Mouse (Mus musculus) liver, embryonic 11.5 days (tissue): ENCODE results near the gene Pacs1. TPM values are rescaled to one million over a fixed set of nuclear protein-coding genes. Genes with fewer than 3 reads are reported as not detected.
A peak's percentile ranks its signal among the peaks of the same experiment; 100 is the strongest.
"Not testable (repeated sequence)": the region's sequence is repeated elsewhere in the genome, so short reads cannot be mapped to it uniquely, and the experiment has no call there.

Experiments
- ATAC-seq: fragments of 200-750 bp; cut with Nextera tagmentation; replicated peaks from 2 replicates; pipeline ENCODE4 v1.8.0; 2017; ENCODE audit warnings: moderate number of reproducible peaks, mild to moderate bottlenecking, moderate TSS enrichment, moderate library complexity; ENCODE audit not compliant: low FRiP score
- DNase-seq: peaks from one replicate; pipeline ENCODE4 v3.0.0-alpha.2; 2017; ENCODE audit warnings: low spot score
- H3K27ac ChIP-seq: fragments of 300-500 bp; sonication (generic); 2 replicates; pipeline ENCODE4 v1.5.1; 2014; ENCODE audit warnings: mild to moderate bottlenecking, low read depth, low read length, control low read depth
- H3K27me3 ChIP-seq: fragments of 300-500 bp; sonication (generic); replicated peaks from 2 replicates; pipeline ENCODE4 v1.6.1; 2014; ENCODE audit warnings: low read length, mixed read lengths; ENCODE audit not compliant: control insufficient read depth, insufficient read depth
- H3K36me3 ChIP-seq: fragments of 300-500 bp; sonication (generic); 2 replicates; pipeline ENCODE4 v1.6.1; 2014; ENCODE audit warnings: mild to moderate bottlenecking, low read length, moderate library complexity, mixed read lengths; ENCODE audit not compliant: control insufficient read depth, insufficient read depth
- H3K4me1 ChIP-seq: fragments of 300-500 bp; sonication (generic); replicated peaks from 2 replicates; pipeline ENCODE4 v1.6.1; 2014; ENCODE audit warnings: low read length, mixed read lengths; ENCODE audit not compliant: control insufficient read depth, insufficient read depth
- H3K4me2 ChIP-seq: fragments of 300-500 bp; sonication (generic); 2 replicates; pipeline ENCODE4 v1.6.1; 2014; ENCODE audit warnings: mild to moderate bottlenecking, control low read depth, moderate library complexity
- H3K4me3 ChIP-seq: fragments of 300-500 bp; sonication (generic); 2 replicates; pipeline ENCODE4 v1.5.1; 2014; ENCODE audit warnings: low read depth, low read length, control low read depth
- H3K9ac ChIP-seq: fragments of 300-500 bp; sonication (generic); 2 replicates; pipeline ENCODE4 v1.6.1; 2014; ENCODE audit warnings: low read depth, low read length, control low read depth
- H3K9me3 ChIP-seq: fragments of 300-500 bp; sonication (generic); 2 replicates; pipeline ENCODE4 v1.6.1; 2016; ENCODE audit warnings: low read length, inconsistent platforms, mixed read lengths; ENCODE audit not compliant: control insufficient read depth
- WGBS: fragments of 180-500 bp; shearing (Covaris S2); extraction: QIAGEN DNeasy Blood & Tissue Kit; methylation state at CpG from one replicate; pipeline ENCODE4 v1.1.7; 2014; 5-methylcytosine and 5-hydroxymethylcytosine counted together
- polyA plus RNA-seq: library from polyadenylated mRNA; unstranded; fragments of >200 nt; fragmentation: Nextera tagmentation; extraction: Ambion mirVana; gene quantifications from 2 replicates; pipeline ENCODE4 v1.2.1, GENCODE M21; 2014

Pacs1 gene
- polyA plus RNA-seq, 1 experiment from 2014 or later: 27.0 TPM

- Histone ChIP-seq H3K9ac (peak overlapping the region; percentile 94), H3K4me2 (peak overlapping the region; percentile 97), H3K27me3 (no peaks in the 10 kb centered on the region), H3K27ac (peak overlapping the region; percentile 87), H3K9me3 (no peaks in the 10 kb centered on the region), H3K4me3 (peak overlapping the region; percentile 95), H3K36me3 (peaks cover 26% of the 10 kb centered on the region), H3K4me1 (peaks cover 48% of the 10 kb centered on the region)
- DNase-seq: peak; percentile 63
- peak; percentile 47 for ATAC-seq
- 1% methylated on average over 26 of the region's 30 CpGs for WGBS
Measured at GRCm38 (mm10) chr19:5272326-5272795, 558 bp downstream of the Pacs1 start.

GRCm38 (mm10) chr19:5271430-5271829 lies 1.5 kb downstream of the Pacs1 start:
- 45% methylated on average over 1 of the region's 1 CpGs for WGBS

GRCm38 (mm10) chr19:5269392-5269791 lies 3.5 kb downstream of the Pacs1 start:
- 0 out of 2 replicates have a peak, but pooled peaks have one; percentile 24 for ATAC-seq
- Histone ChIP-seq H3K4me2 (peak overlapping the region; percentile 55), H3K27ac (peak overlapping the region; percentile 49; the same call in 1 of the 2 replicates), H3K9me3 (no peaks in the 10 kb centered on the region), H3K36me3 (peaks cover 6% of the 10 kb centered on the region), H3K27me3 (no peaks in the 10 kb centered on the region), H3K9ac (no peak overlapping the region), H3K4me3 (no peak overlapping the region), H3K4me1 (peaks cover 50% of the 10 kb centered on the region)
- DNase-seq: no peak
- 47% methylated on average over 5 of the region's 5 CpGs for WGBS

More at GRCm38 (mm10) chr19:5271430-5271829, 1.5 kb downstream of the Pacs1 start:
- DNase-seq (no peak), ATAC-seq (no peak)
- no peaks in the 10 kb centered on the region for H3K27me3 ChIP-seq
- H3K4me1 ChIP-seq: peaks cover 51% of the 10 kb centered on the region
- H3K27ac ChIP-seq: no peak overlapping the region
- H3K9me3 ChIP-seq: no peaks in the 10 kb centered on the region
- H3K36me3 ChIP-seq: peaks cover 19% of the 10 kb centered on the region
- H3K4me3 ChIP-seq: peak overlapping the region; percentile 95
- H3K4me2 ChIP-seq: peak overlapping the region; percentile 97
- peak overlapping the region; percentile 94 for H3K9ac ChIP-seq

GRCm38 (mm10) chr19:5268875-5269274 lies 4.0 kb downstream of the Pacs1 start:
- Histone ChIP-seq H3K36me3 (peaks cover under 1% of the 10 kb centered on the region; the same call in 1 of the 2 replicates), H3K9ac (peak overlapping the region; percentile 40), H3K4me3 (no peak overlapping the region), H3K27ac (peak overlapping the region; percentile 91), H3K4me2 (peak overlapping the region; percentile 55), H3K4me1 (peaks cover 45% of the 10 kb centered on the region), H3K27me3 (no peaks in the 10 kb centered on the region), H3K9me3 (no peaks in the 10 kb centered on the region)
- DNase-seq: no peak
- peak; percentile 23 for ATAC-seq
- 45% methylated on average over 3 of the region's 3 CpGs for WGBS

GRCm38 (mm10) chr19:5268017-5268416 lies 4.9 kb downstream of the Pacs1 start:
- peak overlapping the region; percentile 16; the same call in 1 of the 2 replicates for H3K4me2 ChIP-seq
- DNase-seq (no peak), ATAC-seq (peak; percentile 40; the same call in 1 of the 2 replicates)
- H3K4me3 ChIP-seq: no peak overlapping the region
- H3K27ac ChIP-seq: peak overlapping the region; percentile 73
- no peaks in the 10 kb centered on the region for H3K36me3 ChIP-seq
- H3K9ac ChIP-seq: no peak overlapping the region
- no peaks in the 10 kb centered on the region for H3K27me3 ChIP-seq
- H3K4me1 ChIP-seq: peaks cover 40% of the 10 kb centered on the region
- no peaks in the 10 kb centered on the region for H3K9me3 ChIP-seq

GRCm38 (mm10) chr19:5267015-5267414 lies 5.9 kb downstream of the Pacs1 start:
- Histone ChIP-seq H3K27ac (peak overlapping the region; percentile 73), H3K36me3 (no peaks in the 10 kb centered on the region), H3K4me2 (peak overlapping the region; percentile 40), H3K4me3 (no peak overlapping the region), H3K4me1 (peaks cover 38% of the 10 kb centered on the region), H3K27me3 (no peaks in the 10 kb centered on the region), H3K9me3 (no peaks in the 10 kb centered on the region), H3K9ac (peak overlapping the region; percentile 26; the same call in 1 of the 2 replicates)
- ATAC-seq (peak; percentile 86), DNase-seq (no peak)
- 70% methylated on average over 5 of the region's 5 CpGs for WGBS

- Histone ChIP-seq H3K27me3 (no peaks in the 10 kb centered on the region), H3K27ac (no peak overlapping the region), H3K9ac (no peak overlapping the region), H3K4me1 (0 out of 2 replicates have a peak, but pooled peaks cover 7% of the 10 kb centered on the region), H3K9me3 (no peaks in the 10 kb centered on the region), H3K4me3 (no peak overlapping the region), H3K36me3 (no peaks in the 10 kb centered on the region), H3K4me2 (no peak overlapping the region)
- 25% methylated on average over 3 of the region's 3 CpGs for WGBS
- no peak for DNase-seq
- ATAC-seq: no peak
Measured at GRCm38 (mm10) chr19:5257140-5257539, 15.8 kb downstream of the Pacs1 start.

GRCm38 (mm10) chr19:5236981-5237380 lies 35.9 kb downstream of the Pacs1 start:
- not testable (repeated sequence) for H3K4me3 ChIP-seq, H3K4me1 ChIP-seq, H3K27me3 ChIP-seq, H3K36me3 ChIP-seq, H3K4me2 ChIP-seq, DNase-seq, H3K27ac ChIP-seq, ATAC-seq, H3K9ac ChIP-seq, H3K9me3 ChIP-seq
- 83% methylated on average over 1 of the region's 1 CpGs for WGBS

GRCm38 (mm10) chr19:5232696-5233095 lies 40.2 kb downstream of the Pacs1 start:
- ATAC-seq: no peak
- H3K27ac ChIP-seq: no peak overlapping the region
- H3K4me3 ChIP-seq: no peak overlapping the region
- 92% methylated on average over 4 of the region's 4 CpGs for WGBS
- H3K4me2 ChIP-seq: no peak overlapping the region
- no peak for DNase-seq
- H3K9ac ChIP-seq: no peak overlapping the region
- no peaks in the 10 kb centered on the region for H3K9me3 ChIP-seq
- H3K4me1 ChIP-seq: no peaks in the 10 kb centered on the region
- H3K36me3 ChIP-seq: no peaks in the 10 kb centered on the region
- H3K27me3 ChIP-seq: no peaks in the 10 kb centered on the region
